Comparison of ENCODE assay signal across 8 mouse cellular contexts in the genomic region with DNA sequence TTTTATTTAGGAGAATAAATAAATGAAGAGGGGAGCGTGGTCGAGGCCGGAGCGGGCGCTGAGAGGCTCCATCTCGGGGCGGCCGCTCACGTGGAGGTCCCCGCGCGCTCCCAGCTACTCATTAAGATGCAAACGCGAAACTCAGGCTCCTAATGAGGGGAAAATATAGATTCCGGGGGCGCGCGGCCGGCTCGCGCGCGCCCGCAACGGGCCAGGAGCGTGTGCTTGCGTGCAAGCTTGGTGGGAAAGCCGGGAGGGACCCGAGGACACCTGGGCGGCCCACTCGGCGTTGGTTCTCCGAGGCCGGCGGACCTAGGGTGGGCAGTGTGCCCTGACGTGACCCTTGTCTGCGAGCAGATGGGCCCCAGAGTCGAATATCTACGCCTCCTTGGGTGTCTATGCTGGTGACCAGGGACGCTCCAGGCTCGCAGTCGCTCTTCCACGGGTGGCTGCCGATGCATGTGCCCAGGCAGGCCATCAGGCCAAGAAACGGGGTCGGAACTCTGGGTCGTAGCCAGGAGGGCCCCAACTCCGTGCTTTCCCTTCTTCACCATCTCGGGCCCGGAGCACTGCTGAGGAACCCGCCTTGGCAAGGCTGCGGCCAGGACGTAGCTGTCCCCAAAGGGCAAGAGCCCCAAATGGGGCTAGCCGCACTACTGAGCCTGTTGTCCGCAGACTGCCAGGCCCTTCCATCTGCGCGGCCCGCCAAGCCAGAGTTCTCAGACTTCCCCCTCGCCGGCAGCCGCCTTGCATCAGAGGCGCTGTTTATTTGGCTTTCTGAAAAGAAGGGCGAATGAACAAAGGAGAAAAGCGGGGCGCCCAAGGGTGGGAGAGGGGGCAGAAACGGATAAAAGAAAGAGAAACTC. TPM values are rescaled to one million over a fixed set of nuclear protein-coding genes. Genes with fewer than 3 reads are reported as not detected.
DNase-seq lines count a peak whose midpoint lies in the region; ATAC-seq and TF ChIP-seq lines count a peak whose summit lies in the region.

No protein-coding gene starts in this region.

- intact Hi-C loops in gastrocnemius, postnatal 14 days (cut with DNase I; ENCODE audit: low total_unique reads) = no loop called here
- intact Hi-C loops in left cerebral cortex, postnatal 4 days (cut with DNase I) = loop anchor here (5.0 to 10.0 kb wide), 3 partner anchors 326 to 476 kb away; no protein-coding TSS in a partner anchor

- no peaks in the 10 kb centered on the region for H3K36me3 ChIP-seq in intestine, embryonic 14.5 days (ENCODE audit: control insufficient read depth, insufficient read depth, low read length)
- H3K36me3 ChIP-seq in midbrain, embryonic 10.5 days = peaks cover 15% of the 10 kb centered on the region

- H3K4me2 ChIP-seq in intestine, embryonic 14.5 days (ENCODE audit: low read length) = peak overlapping the region; percentile 97

- peak overlapping the region; percentile 41 for H3K4me3 ChIP-seq in cortical plate, adult 2 months (ENCODE audit: insufficient read depth, low read length)
- peak overlapping the region; percentile 43 for H3K4me3 ChIP-seq in intestine, embryonic 14.5 days (ENCODE audit: low read depth, low read length)
- H3K4me3 ChIP-seq in midbrain, embryonic 10.5 days = peak overlapping the region; percentile 98

- TF ChIP-seq CTCF in cortical plate, adult 2 months (IDR thresholded peaks at IDR 0.05; ENCODE audit: extremely low read depth, insufficient read depth, low read length) = no peak

- peak overlapping the region; percentile 65 for H3K9ac ChIP-seq in intestine, embryonic 14.5 days (ENCODE audit: low read length)

- 1% methylated on average over 66 of the region's 66 CpGs for WGBS in intestine, embryonic 14.5 days
- WGBS in midbrain, embryonic 10.5 days = under 1% methylated on average over 66 of the region's 66 CpGs

- peak; percentile 87 for DNase-seq in adrenal gland, adult 2 months
- peak; percentile 69 for DNase-seq in gastrocnemius, postnatal 14 days
- DNase-seq in intestine, embryonic 14.5 days (ENCODE audit: low spot score) = peak; percentile 88
- peak; percentile 84 for DNase-seq in left cerebral cortex, postnatal 4 days
- peak; percentile 80 for DNase-seq in midbrain, embryonic 10.5 days (ENCODE audit: low spot score)
- peak; percentile 50 for DNase-seq in skeletal muscle tissue, adult 2 months (ENCODE audit: low read depth, low spot score)

- H3K9me3 ChIP-seq in intestine, embryonic 14.5 days (ENCODE audit: control insufficient read depth, low read length) = no peaks in the 10 kb centered on the region
- H3K9me3 ChIP-seq in midbrain, embryonic 10.5 days (replicated peaks) = no peaks in the 10 kb centered on the region

- peak overlapping the region; percentile 78 for H3K27ac ChIP-seq in cortical plate, adult 2 months (ENCODE audit: insufficient read depth, low read length)
- H3K27ac ChIP-seq in intestine, embryonic 14.5 days (ENCODE audit: low read depth) = peak overlapping the region; percentile 88
- H3K27ac ChIP-seq in midbrain, embryonic 10.5 days (replicated peaks) = peak overlapping the region; percentile 99

- peaks cover 7% of the 10 kb centered on the region; the same call in 1 of the 2 replicates for H3K27me3 ChIP-seq in intestine, embryonic 14.5 days (replicated peaks; ENCODE audit: control insufficient read depth, insufficient read depth, low read length)
- H3K27me3 ChIP-seq in midbrain, embryonic 10.5 days (ENCODE audit: low read depth, poor library complexity, severe bottlenecking) = peaks cover 22% of the 10 kb centered on the region

- H3K4me1 ChIP-seq in cortical plate, adult 2 months (ENCODE audit: control insufficient read depth, insufficient read depth, low read length) = peaks cover 2% of the 10 kb centered on the region; the same call in 1 of the 2 replicates
- peaks cover 56% of the 10 kb centered on the region for H3K4me1 ChIP-seq in intestine, embryonic 14.5 days (replicated peaks; ENCODE audit: control insufficient read depth, insufficient read depth, low read length)
- H3K4me1 ChIP-seq in midbrain, embryonic 10.5 days = peaks cover 74% of the 10 kb centered on the region

- no peak for TF ChIP-seq POLR2A in cortical plate, adult 2 months (IDR thresholded peaks at IDR 0.05; ENCODE audit: extremely low read depth, insufficient read depth, low read length)

- ATAC-seq in intestine, embryonic 14.5 days (replicated peaks; ENCODE audit: low FRiP score, low TSS enrichment, low read depth) = peak; percentile 7; the same call in 1 of the 2 replicates
- no peak for ATAC-seq in activated CD4-positive, CD25-positive, alpha-beta regulatory T cell, adult 4 months

RNA-seq across cellular contexts. Expression of a gene that starts 1.0 kb away (rescaled TPM):
- total RNA-seq in adrenal gland, adult 2 months (2021) = 100 to 1,000 TPM; 106 to 160 TPM
- polyA plus RNA-seq in adrenal gland, adult 2 months (2012; rRNA removed) = 193 and 277 TPM in 2 replicates
- polyA plus RNA-seq in cortical plate, adult 2 months (2012; rRNA removed) = 36.2 and 36.6 TPM in 2 replicates
- 10 to 100 TPM; 12.5 to 14.2 TPM for total RNA-seq in gastrocnemius, postnatal 14 days (2021)
- 23.3 and 25.0 TPM in 2 replicates for polyA plus RNA-seq in intestine, embryonic 14.5 days (2014; fragmentation: Nextera tagmentation; extraction: Ambion mirVana)
- 100 to 1,000 TPM; 102 to 112 TPM for total RNA-seq in left cerebral cortex, postnatal 4 days (2021)
- 48.7 and 55.8 TPM in 2 replicates for polyA plus RNA-seq in midbrain, embryonic 10.5 days (2016; fragmentation: Nextera tagmentation; extraction: Ambion mirVana)
- 10 to 100 TPM; 20.4 to 21.1 TPM for polyA plus RNA-seq in activated CD4-positive, CD25-positive, alpha-beta regulatory T cell, adult 4 months (2017; shearing (Covaris generic))

Comparison
In these comparisons a context has a peak if more than half of its experiments do, and no peak if none do; other contexts are left out.
1. H3K4me3 ChIP-seq: peak in every context shown above with its lines; median percentile 98 in midbrain, embryonic 10.5 days; 43 in intestine, embryonic 14.5 days; 41 in cortical plate, adult 2 months.